Mouse (Mus musculus) sigmoid colon, adult 10 weeks (tissue): ENCODE data around the gene Bloc1s6. TPM values are rescaled to one million over a fixed set of nuclear protein-coding genes. Genes with fewer than 3 reads are reported as not detected.

ENCODE experiments used
- polyA plus RNA-seq: library from polyadenylated mRNA; stranded (reverse); fragments of 350-450 nt; fragmentation: Illumina TruSeq; extraction: RNeasy Lipid Tissue Mini Kit (QIAGEN cat#74804); gene quantifications from one replicate; pipeline ENCODE4 v1.2.3, GENCODE M21; 2014; ENCODE audit warnings: low read depth, low replicate concordance

Gene Bloc1s6
- 68.6 TPM for polyA plus RNA-seq

GRCm38 (mm10) chr2:122737894-122738830 is at the start of gene Bloc1s6:
TSS of gene Bloc1s6 (plus strand) at chr2:122738503.

GRCm38 (mm10) chr2:122702181-122703036 is 35.9 kb upstream of the Bloc1s6 start, which contains the start of gene Slc30a4:
TSS of gene Slc30a4 (minus strand) at chr2:122702663.

GRCm38 (mm10) chr2:122765071-122765793 is 26.9 kb downstream of the Bloc1s6 start, which contains the start of gene Sqor:
TSS of gene Sqor (plus strand) at chr2:122765237.

Other genes starting within 250 kb of the Bloc1s6 start
- gene Gatm, start 127.2 kb upstream of the Bloc1s6 start, polyA plus RNA-seq, result 55.4 TPM
- 993 TPM for gene AA467197, start 101.5 kb upstream of the Bloc1s6 start, polyA plus RNA-seq
- 199 TPM for gene Slc30a4, start 35.8 kb upstream of the Bloc1s6 start, polyA plus RNA-seq
- 324 TPM for gene Sqor, start 26.7 kb downstream of the Bloc1s6 start, polyA plus RNA-seq